Mouse (Mus musculus) embryonic facial prominence, embryonic 14.5 days (tissue): ENCODE measurements around the gene Mynn. TPM values are rescaled to one million over a fixed set of nuclear protein-coding genes. Genes with fewer than 3 reads are reported as not detected.

Experiments used
- ATAC-seq: fragments of 200-750 bp; cut with Nextera tagmentation; 2 replicates; pipeline ENCODE4 v1.8.0; 2017; ENCODE audit warnings: low read depth, moderate number of reproducible peaks, moderate TSS enrichment
- DNase-seq: peaks from one replicate; pipeline ENCODE4 v3.0.0-alpha.2; 2015; ENCODE audit warnings: low spot score
- H3K27ac ChIP-seq: fragments of 300-500 bp; sonication (generic); replicated peaks from 2 replicates; pipeline ENCODE4 v1.5.1; 2014; ENCODE audit warnings: low read depth, mild to moderate bottlenecking, low read length, moderate library complexity
- H3K27me3 ChIP-seq: fragments of 300-500 bp; sonication (generic); replicated peaks from 2 replicates; pipeline ENCODE4 v1.6.1; 2014; ENCODE audit warnings: low read length; ENCODE audit not compliant: control insufficient read depth, insufficient read depth
- H3K36me3 ChIP-seq: fragments of 300-500 bp; sonication (generic); 2 replicates; pipeline ENCODE4 v1.6.1; 2014; ENCODE audit warnings: low read length, mixed read lengths; ENCODE audit not compliant: control insufficient read depth, insufficient read depth
- H3K4me1 ChIP-seq: fragments of 300-500 bp; sonication (generic); 2 replicates; pipeline ENCODE4 v1.6.1; 2014; ENCODE audit warnings: antibody characterized with exemption, low read length; ENCODE audit not compliant: control insufficient read depth, insufficient read depth
- H3K4me2 ChIP-seq: fragments of 300-500 bp; sonication (generic); 2 replicates; pipeline ENCODE4 v1.6.1; 2014; ENCODE audit warnings: low read depth, mild to moderate bottlenecking, low read length, moderate library complexity, mixed read lengths
- H3K4me3 ChIP-seq: fragments of 300-500 bp; sonication (generic); 2 replicates; pipeline ENCODE4 v1.5.1; 2014; ENCODE audit warnings: low read depth, mild to moderate bottlenecking, low read length
- H3K9ac ChIP-seq: fragments of 300-500 bp; sonication (generic); 2 replicates; pipeline ENCODE4 v1.6.1; 2014; ENCODE audit warnings: low read depth, mild to moderate bottlenecking, low read length, moderate library complexity, mixed read lengths
- H3K9me3 ChIP-seq: fragments of 300-500 bp; sonication (generic); 2 replicates; pipeline ENCODE4 v1.6.1; 2016; ENCODE audit warnings: low read length; ENCODE audit not compliant: control insufficient read depth
- WGBS: fragments of 180-500 bp; shearing (Covaris S2); extraction: QIAGEN DNeasy Blood & Tissue Kit; methylation state at CpG from one replicate; pipeline ENCODE4 v1.1.7; 2014; 5-methylcytosine and 5-hydroxymethylcytosine counted together
- polyA plus RNA-seq: library from polyadenylated mRNA; unstranded; fragments of >200 nt; fragmentation: Nextera tagmentation; extraction: Ambion mirVana; gene quantifications from 2 replicates; pipeline ENCODE4 v1.2.1, GENCODE M21; 2014

Mynn gene
- polyA plus RNA-seq, 1 experiment from 2014 or later = 29.9 TPM

- Histone ChIP-seq H3K4me3 (no peak overlapping the region), H3K4me2 (no peak overlapping the region), H3K9ac (no peak overlapping the region), H3K27ac (no peak overlapping the region), H3K9me3 (no peaks in the 10 kb centered on the region), H3K4me1 (no peaks in the 10 kb centered on the region), H3K27me3 (no peaks in the 10 kb centered on the region), H3K36me3 (peaks cover 81% of the 10 kb centered on the region)
- ATAC-seq = no peak
- DNase-seq = no peak
- 87% methylated on average over 3 of the region's 3 CpGs for WGBS
Measured at GRCm38 (mm10) chr3:30608999-30609398, 7.1 kb downstream of the Mynn start.

GRCm38 (mm10) chr3:30610930-30611329 is 9.1 kb downstream of the Mynn start:
- Histone ChIP-seq H3K36me3 (peaks cover 83% of the 10 kb centered on the region), H3K27ac (no peak overlapping the region), H3K27me3 (no peaks in the 10 kb centered on the region), H3K9me3 (no peaks in the 10 kb centered on the region), H3K4me1 (no peaks in the 10 kb centered on the region), H3K9ac (no peak overlapping the region), H3K4me2 (no peak overlapping the region), H3K4me3 (no peak overlapping the region)
- ATAC-seq = no peak
- DNase-seq = no peak
- WGBS = 91% methylated on average over 4 of the region's 4 CpGs

GRCm38 (mm10) chr3:30620132-30620531 is 18.3 kb downstream of the Mynn start:
- ATAC-seq (no peak), DNase-seq (no peak)
- H3K9ac ChIP-seq = no peak overlapping the region
- WGBS = 71% methylated on average over 8 of the region's 8 CpGs
- H3K27me3 ChIP-seq = no peaks in the 10 kb centered on the region
- H3K36me3 ChIP-seq = peaks cover 41% of the 10 kb centered on the region
- no peak overlapping the region for H3K4me3 ChIP-seq
- H3K9me3 ChIP-seq = no peaks in the 10 kb centered on the region
- no peak overlapping the region for H3K27ac ChIP-seq
- H3K4me1 ChIP-seq = no peaks in the 10 kb centered on the region
- no peak overlapping the region for H3K4me2 ChIP-seq

- 50% methylated on average over 3 of the region's 3 CpGs for WGBS
- H3K4me1 ChIP-seq = no peaks in the 10 kb centered on the region
- DNase-seq = no peak
- no peaks in the 10 kb centered on the region for H3K9me3 ChIP-seq
- no peak overlapping the region for H3K4me3 ChIP-seq
- ATAC-seq = no peak
- H3K36me3 ChIP-seq = no peaks in the 10 kb centered on the region
- no peak overlapping the region for H3K9ac ChIP-seq
- H3K27ac ChIP-seq = no peak overlapping the region
- H3K27me3 ChIP-seq = no peaks in the 10 kb centered on the region
- no peak overlapping the region for H3K4me2 ChIP-seq
Measured at GRCm38 (mm10) chr3:30633681-30634080, 31.8 kb downstream of the Mynn start.

GRCm38 (mm10) chr3:30635629-30636028 is 33.8 kb downstream of the Mynn start:
- H3K36me3 ChIP-seq = no peaks in the 10 kb centered on the region
- no peaks in the 10 kb centered on the region for H3K27me3 ChIP-seq
- DNase-seq = no peak
- H3K4me3 ChIP-seq = no peak overlapping the region
- H3K9ac ChIP-seq = no peak overlapping the region
- ATAC-seq = no peak
- H3K27ac ChIP-seq = no peak overlapping the region
- H3K9me3 ChIP-seq = no peaks in the 10 kb centered on the region
- no peaks in the 10 kb centered on the region for H3K4me1 ChIP-seq
- WGBS = 74% methylated on average over 4 of the region's 4 CpGs
- no peak overlapping the region for H3K4me2 ChIP-seq

- ATAC-seq (no peak), DNase-seq (no peak)
- no peak within 1 kb of the TSS for H3K4me3 ChIP-seq
- WGBS = 67% methylated on average over 2 of the region's 2 CpGs
- H3K27me3 ChIP-seq = peaks cover 5% of the 10 kb centered on the region; the same call in 1 of the 2 replicates
- no peak within 1 kb of the TSS for H3K27ac ChIP-seq
- H3K4me1 ChIP-seq = peaks cover 5% of the 10 kb centered on the region; the same call in 1 of the 2 replicates
- no peak within 1 kb of the TSS for H3K4me2 ChIP-seq
- no peaks in the 10 kb centered on the region for H3K36me3 ChIP-seq
- no peaks in the 10 kb centered on the region for H3K9me3 ChIP-seq
- no peak within 1 kb of the TSS for H3K9ac ChIP-seq
Measured at GRCm38 (mm10) chr3:30644207-30644606, 42.3 kb downstream of the Mynn start, which contains the start of gene Lrriq4. TSS of gene Lrriq4 (plus strand) at chr3:30644507.

GRCm38 (mm10) chr3:30646761-30647160 is 44.9 kb downstream of the Mynn start:
- DNase-seq = no peak
- WGBS = 35% methylated on average over 8 of the region's 8 CpGs

GRCm38 (mm10) chr3:30647440-30648090 is 45.7 kb downstream of the Mynn start, which contains the start of gene Lrrc34:
TSS of gene Lrrc34 (minus strand) at chr3:30647869.
- Histone ChIP-seq H3K9ac (peak within 1 kb of the TSS; percentile 56), H3K4me3 (peak within 1 kb of the TSS; percentile 38), H3K4me1 (peaks cover 13% of the 10 kb centered on the region; the same call in 1 of the 2 replicates), H3K27me3 (peaks cover 21% of the 10 kb centered on the region), H3K9me3 (no peaks in the 10 kb centered on the region), H3K27ac (no peak within 1 kb of the TSS), H3K4me2 (peak within 1 kb of the TSS; percentile 67), H3K36me3 (no peaks in the 10 kb centered on the region)
- peak; percentile 89 for DNase-seq
- WGBS = 3% methylated on average over 22 of the region's 25 CpGs
- peak; percentile 90 for ATAC-seq

More at GRCm38 (mm10) chr3:30646761-30647160, 44.9 kb downstream of the Mynn start:
- Histone ChIP-seq H3K9ac (no peak overlapping the region), H3K27ac (no peak overlapping the region), H3K27me3 (peaks cover 21% of the 10 kb centered on the region), H3K9me3 (no peaks in the 10 kb centered on the region), H3K36me3 (no peaks in the 10 kb centered on the region), H3K4me1 (peaks cover 13% of the 10 kb centered on the region; the same call in 1 of the 2 replicates), H3K4me3 (no peak overlapping the region), H3K4me2 (no peak overlapping the region)
- no peak for ATAC-seq

- no peak overlapping the region for H3K9ac ChIP-seq
- 100% methylated on average over 2 of the region's 2 CpGs for WGBS
- no peak overlapping the region for H3K4me3 ChIP-seq
- H3K27me3 ChIP-seq = peaks cover 21% of the 10 kb centered on the region
- no peaks in the 10 kb centered on the region for H3K36me3 ChIP-seq
- no peak overlapping the region for H3K27ac ChIP-seq
- peaks cover 13% of the 10 kb centered on the region; the same call in 1 of the 2 replicates for H3K4me1 ChIP-seq
- no peak for DNase-seq
- no peak for ATAC-seq
- H3K4me2 ChIP-seq = no peak overlapping the region
- no peaks in the 10 kb centered on the region for H3K9me3 ChIP-seq
Measured at GRCm38 (mm10) chr3:30648466-30648865, 46.6 kb downstream of the Mynn start.
